Mouse (Mus musculus) kidney, adult 2 months (tissue): ENCODE data around the gene Cmtm6.

Source experiments
- CTCF ChIP-seq: fragments of 200-500 bp; conservative IDR thresholded peaks from 2 replicates; pipeline ENCODE4 v1.5.1; 2011; ENCODE audit warnings: low read depth, mild to moderate bottlenecking, control low read depth, low read length, moderate library complexity, mixed read lengths; ENCODE audit not compliant: insufficient read depth, insufficient read length
- POLR2A ChIP-seq: fragments of 200-500 bp; IDR thresholded peaks from one replicate; pipeline ENCODE4 v1.6.1; 2011; ENCODE audit warnings: low read depth, low read length, control low read depth

DNA sequence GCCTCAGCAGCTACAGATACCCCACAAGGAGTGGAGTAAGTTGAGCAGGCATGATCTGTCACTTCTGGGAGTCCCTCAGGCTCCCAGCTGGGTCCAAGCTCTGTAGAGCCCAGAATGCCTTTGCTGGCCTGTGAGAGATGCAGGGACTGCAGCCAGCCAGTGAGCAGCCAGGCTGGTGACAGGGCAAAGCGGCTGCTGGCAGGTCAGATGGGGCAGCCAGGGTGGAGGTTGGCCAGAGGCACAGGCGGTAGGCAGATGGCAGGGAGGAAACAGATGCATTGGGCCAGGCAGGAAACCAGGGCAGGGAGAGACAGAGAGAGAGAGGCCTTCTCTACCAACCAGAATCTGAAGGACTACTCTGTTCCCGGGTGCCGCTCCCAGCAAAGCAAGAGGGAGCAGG lies 44.4 kb downstream of the Cmtm6 start:
- TF ChIP-seq CTCF (no peak), POLR2A (no peak)
